Mouse (Mus musculus) c-Kit-positive CD71-positive TER-119-positive erythroid progenitor cells, embryonic 14.5 days (primary cell): ENCODE results near the gene Col6a4.

Experiments
- DNase-seq: peaks from one replicate; pipeline ENCODE4 v3.0.0-alpha.2; 2013; ENCODE audit warnings: low spot score

Gene Col6a4

DNA sequence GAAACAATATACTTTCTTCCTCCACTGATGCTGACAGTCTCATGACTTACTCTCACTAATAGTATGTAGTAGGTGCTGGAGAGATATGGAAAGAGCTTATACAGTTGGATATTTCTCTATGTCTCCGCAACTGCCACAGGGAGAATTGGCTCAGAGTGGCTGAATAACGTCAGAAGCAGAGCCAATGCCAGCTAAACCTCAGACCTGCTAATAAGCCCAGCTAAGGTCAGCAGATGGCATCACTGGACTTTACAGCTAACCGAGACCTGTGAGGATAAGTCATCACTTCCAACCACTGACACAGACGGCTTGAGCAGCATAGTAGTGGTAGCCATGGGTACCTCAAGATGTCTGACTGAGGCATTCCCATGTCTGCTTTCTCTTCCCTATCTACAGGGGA is 22.6 kb downstream of the Col6a4 start:
- DNase-seq: no peak

DNA sequence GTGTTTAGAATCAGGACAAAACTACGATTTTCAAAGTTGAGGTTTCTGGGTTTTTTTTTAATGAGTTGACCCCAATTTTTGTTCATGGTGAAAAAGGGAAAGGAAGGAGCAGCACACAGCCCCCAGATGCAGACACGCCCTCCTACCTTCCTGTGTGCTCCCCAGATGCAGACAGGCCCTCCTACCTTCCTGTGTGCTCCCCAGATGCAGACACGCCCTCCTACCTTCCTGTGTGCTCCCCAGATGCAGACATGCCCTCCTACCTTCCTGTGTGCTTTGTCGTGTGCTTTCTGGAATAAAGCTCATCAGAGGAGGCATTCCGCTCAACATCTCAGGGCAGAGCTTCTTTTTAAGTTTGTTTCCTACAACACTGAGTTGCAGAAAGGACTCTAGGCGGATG is 24.9 kb downstream of the Col6a4 start:
- DNase-seq: no peak

DNA sequence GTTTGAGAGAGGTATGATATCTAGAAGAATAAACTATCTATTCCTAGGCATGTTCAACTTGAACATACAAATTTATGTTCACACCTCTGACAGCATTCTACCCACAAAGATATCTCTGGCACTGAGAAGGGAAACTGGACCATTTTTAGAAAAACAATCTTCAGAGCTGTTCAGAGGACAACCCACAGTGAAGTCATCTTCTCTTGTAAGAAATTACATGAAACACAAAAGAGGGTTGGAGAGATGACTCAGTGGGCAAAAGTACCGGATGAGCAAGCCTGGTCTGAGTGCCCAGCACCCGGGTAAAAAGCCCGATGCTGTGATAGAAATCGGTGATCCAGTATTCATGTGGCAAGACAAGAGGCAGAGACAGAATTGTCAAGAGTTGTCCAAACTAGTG is 43.1 kb downstream of the Col6a4 start:
- DNase-seq: no peak

DNA sequence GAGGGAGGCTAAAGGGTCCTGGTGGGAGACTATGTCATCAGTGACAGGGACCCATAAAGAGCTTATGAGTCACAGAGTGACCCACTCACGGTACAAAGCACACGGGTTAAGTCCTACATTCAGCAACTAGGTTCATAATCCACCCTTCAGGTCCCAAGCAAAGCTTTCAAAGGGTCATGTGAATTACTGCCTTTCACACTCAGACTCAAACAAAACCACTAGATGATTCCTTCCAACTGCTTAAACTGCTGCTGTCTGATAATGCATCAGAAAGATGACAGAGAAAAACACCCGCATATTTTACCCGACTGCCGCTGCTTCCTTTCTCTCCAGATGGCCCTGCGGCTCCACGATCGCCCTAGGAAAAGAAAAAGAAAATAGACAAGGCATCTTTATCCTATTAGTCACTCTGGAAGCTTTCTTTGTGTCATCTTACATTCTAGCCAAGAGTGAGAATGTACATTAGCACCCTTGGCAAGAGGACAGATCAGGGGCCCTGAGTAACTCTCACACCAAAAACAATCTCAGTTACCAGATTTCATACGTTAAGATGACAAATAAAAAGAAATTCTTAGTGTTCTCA is 52.6 kb downstream of the Col6a4 start:
- DNase-seq: no peak

DNA sequence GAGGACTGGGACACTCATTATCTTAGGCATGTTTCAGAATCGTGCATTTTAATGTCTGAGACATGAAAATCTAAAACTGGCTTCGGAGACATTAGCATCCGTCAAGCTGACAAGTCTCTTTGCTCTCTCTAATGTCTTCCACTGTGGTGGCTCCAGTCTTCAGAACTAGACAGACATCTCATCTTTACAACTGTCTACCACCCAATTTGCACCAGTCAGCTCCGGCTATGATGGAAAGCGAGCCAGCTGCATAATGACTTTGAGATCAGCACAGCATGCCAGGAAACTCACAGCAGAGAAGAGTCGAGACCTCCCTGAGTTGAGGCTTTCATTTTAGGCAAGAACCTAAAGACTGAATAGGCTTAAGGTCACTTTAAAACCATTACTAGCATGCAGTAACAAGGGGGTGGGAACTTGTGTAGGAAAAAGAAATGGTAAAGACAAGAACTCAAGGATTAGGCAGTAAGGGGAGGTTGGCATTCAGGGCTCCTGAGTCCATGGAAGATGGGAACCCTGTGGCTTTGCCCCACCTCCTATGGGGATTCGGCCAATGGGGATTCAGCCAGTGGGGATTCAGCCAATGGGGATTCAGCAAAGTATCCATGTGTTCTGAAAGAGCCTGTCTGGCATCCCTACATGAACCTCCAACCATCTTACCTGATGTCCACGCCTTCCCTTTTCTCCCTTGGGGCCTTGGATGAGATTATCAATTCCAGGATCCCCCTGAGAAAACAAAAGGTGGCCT is 56.5 kb downstream of the Col6a4 start:
- DNase-seq: no peak

DNA sequence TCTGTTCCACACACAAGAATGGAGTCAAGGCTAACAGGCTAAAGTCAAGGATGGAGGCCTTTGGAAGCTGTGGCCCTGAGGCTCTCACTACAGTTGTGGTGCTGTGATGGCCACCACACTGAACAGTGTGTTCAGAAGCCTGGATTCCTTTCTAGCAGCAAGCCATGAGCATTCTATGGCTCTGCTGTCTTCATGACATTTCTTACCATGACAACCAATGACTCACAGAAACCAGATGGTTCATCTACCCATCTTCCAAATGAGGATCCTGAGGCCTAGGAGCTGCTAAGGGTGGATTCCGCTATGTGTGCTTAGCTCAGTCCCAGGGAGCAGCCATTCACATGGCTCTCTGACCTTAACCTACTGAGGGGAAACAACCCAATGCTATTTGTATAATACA is 57.3 kb downstream of the Col6a4 start:
- DNase-seq: no peak

DNA sequence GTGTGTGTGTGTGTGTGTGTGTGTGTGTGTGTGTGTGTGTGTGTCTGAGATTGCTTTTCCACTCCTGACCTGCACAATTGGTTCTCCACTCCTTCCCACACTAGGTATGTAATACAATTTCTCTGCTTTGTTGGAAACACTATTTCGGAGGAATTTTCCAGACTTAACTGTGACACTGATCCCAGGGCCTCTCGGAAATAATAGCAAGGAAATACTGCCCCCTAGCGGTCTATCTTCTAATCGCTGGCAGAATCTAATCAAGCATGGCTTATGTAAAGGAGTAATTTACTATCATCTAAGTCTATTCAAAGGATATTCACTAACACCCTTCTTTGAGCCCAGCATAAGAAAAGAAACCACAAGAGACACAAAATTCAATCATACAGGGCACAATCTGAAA is 57.7 kb downstream of the Col6a4 start:
- peak; percentile 31 for DNase-seq

DNA sequence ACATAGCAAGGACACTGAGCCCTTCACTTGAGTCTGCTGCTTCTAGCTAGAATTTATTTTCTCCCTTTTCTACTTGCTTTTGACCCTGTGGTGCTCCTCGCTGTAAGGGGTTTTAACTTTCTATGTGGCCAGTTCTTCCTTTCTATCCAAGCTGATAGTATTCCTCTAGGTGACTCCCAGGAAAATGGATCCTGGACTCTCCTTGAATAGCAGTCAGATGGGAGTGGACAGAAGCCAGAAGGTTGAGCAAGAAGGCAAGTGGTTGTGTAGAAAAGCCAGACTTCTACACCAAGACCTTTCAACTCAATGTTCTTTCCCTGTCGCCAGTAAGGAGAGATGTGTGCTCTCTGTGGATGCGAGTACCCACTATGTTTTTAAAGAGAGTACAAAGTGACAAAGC is 80.9 kb downstream of the Col6a4 start:
- no peak for DNase-seq

DNA sequence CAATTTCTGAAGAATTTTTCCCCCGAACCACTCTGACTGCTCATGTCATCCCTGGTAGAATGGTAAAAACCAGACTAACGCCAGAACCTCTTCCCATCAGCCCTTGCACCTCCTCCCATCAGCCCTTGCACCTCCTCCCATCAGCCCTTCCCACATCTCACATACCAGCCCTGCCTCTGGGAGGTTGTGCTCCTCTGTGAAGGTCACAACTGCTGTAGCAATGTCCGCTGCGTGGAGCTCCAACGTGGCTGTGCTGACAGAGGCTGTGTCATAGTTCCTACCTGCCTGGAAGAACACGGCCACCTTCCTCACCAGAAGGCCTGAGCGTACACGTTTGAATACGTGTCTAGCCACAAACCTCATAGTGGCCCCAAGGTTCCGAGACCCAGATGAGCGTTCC is 83.4 kb downstream of the Col6a4 start:
- no peak for DNase-seq

DNA sequence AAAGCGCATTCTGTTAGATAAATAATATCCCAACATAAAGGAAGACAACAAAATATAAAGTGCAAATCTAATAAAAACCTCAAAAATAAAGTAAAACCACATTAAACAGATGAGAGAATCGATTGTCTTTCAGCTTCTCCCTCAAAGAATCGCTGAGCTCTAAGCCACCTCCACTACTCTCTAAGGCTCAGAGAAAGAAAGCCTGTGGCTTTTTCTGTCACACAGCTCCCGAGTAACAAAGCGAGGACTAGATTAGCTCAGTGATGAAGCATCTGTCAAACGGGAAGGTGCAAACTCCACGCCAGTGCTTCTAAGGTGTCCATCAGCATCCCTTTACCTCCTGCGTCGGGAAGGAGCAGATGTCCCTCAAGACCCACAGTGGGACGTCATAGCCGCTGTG is 98.6 kb downstream of the Col6a4 start:
- DNase-seq: no peak

DNA sequence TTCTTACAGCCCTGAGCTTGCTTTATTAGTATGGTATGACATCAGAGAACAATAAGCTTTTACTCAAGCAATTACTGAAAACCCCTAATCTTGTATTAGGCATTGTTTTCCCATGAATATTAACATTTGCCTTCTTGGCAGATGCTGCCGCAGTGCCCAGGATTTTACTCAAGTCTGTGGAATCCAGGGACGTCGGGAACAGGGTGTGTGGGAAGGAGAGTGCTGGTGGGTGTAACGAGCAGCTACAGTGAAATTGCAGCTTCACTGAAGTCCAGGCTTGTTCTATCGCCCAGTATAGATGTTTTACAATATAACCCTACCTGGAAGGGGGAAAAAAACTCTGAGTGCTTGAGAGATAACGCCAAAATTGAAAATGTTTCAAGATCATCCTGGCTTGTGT is 104.2 kb downstream of the Col6a4 start:
- DNase-seq: no peak

DNA sequence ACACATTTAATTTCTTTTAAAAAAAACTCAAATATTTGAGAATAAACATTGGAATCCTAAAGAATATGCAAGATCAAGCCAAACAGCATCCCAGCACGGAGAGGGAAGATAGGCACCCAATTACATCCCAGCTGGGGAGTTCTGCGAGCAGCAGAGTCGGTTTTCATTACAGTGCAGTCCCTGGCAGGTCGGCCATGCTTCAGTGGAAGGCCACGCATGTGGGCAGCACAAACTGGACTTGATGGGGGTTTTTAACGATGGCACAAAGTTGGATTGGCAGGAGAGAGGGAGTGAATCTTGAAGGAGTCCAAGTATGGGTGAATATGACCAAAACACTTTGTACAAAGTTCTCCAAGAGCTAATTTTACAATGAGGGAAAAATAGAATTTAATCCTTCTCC is 106.5 kb downstream of the Col6a4 start:
- no peak for DNase-seq

DNA sequence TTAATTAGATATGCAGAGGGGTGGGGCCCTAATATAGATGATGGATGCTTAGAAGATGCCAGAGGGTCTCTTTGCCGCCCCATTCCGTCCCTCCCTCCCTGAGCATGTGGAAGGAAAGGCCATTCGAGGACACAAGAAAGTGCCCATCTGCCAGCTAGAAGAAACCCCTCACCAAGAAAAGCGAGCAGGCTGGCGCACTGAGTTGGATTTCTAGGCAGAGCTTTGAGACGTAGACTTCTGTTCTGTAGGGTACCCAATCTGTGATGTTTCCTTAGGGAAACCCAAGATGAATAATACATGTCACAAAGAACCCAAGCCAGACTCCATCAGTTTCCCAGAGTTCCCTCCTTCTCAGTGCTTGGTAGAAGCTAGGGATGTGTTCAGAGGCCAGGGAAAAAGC is 107.1 kb downstream of the Col6a4 start:
- no peak for DNase-seq

DNA sequence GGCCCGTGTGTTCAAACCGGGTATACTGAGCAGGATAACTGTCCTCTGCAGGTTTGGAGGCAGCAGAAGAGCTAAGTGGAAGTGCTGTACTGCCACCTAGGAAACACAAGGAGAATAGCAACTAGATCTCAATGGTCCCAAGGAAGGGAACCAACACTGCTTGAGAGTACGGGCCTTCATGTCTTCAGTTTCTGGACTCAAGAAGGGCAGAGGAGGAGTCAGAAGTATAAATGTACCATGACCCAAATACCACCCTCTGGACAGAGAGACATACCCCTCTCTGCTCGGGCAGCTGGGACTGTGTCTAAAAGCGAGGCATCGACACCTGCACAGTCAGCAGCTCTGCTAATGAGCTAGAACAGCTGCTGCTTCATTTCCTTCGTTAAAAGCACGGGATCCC is 108.5 kb downstream of the Col6a4 start:
- no peak for DNase-seq

DNA sequence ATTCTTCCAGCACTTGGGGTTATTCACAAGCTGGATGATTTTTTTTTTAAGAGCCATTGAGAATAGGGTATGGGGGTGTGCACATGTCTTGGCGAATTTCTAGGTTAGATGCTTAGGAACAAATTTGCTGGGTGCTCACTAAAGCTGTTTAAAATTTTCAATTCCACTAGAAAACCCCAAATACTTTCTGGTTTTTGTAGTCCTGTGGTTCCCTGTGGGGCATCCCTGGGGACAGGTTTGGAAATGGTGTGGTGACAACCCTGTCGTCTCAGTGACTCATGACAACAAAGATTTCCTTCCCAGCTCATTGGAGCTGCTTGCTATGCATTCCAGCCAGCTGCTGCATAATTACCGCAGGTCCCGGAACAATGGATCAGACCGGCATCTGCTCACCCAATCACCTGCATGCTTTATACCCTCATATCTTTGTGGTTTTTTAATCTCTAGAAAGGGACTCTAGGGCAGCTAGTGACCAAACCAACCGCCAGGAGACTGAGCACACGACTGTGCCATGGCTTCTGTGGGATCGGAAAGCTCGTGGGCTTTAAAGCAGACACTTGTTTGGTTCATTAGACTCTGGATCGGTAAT is 111.6 kb downstream of the Col6a4 start:
- DNase-seq: no peak

DNA sequence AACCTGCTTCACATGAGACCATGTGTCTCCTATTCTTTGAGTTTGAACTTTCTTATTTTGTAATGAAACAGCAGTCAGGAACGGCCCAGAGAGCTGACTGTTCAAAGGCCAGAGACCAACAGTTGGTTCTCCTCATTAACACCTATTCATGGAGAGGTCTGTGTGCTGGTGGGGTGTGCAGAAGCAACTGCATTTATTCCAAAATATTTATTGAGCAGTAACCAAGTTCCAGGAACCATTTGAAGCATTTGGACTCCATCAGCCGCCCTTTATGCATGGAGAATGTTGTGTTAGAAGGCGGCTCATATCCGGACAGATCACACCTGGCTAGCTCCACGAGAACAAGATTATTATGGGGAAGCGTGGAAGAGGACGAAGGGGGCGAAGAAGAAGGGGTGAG is 118.1 kb downstream of the Col6a4 start:
- no peak for DNase-seq

DNA sequence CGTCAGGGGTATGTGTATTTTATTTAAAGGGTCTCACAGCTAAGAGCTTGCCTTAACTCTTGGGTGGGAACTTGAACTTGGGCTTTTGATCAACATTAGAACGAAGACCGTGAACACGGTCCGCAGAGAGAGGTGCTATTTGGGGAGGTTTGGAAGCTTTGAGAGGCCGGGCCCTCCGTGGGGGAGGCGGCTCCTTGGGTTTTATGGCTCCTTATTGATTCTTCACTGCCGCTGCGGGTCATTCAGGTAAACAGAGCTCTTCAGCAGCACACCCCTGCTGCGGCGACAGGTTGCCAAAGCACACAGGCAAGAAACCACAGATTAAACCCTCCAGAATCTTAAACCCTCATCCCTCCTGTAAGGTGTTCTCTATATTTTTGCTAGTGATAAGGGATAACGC is 119.7 kb downstream of the Col6a4 start:
- DNase-seq: no peak

DNA sequence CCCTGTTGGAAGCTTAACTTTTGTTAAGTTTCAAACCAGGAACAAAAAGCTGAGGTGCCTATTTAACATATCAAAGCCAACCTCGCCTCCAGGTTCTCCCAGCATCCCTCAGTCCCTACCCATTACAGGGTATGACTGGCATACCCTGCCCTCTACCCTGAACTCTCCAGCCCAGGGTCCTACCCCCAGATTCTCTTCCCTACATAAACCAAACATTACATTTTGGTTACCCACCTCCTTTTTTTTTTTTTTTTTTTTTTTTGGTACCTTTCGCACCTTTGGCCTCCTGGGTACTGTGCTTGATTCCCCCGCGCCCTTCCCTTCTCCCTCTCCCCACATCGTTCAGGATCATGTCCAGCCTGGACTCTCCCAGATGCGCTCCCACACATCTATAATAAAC is 120.3 kb downstream of the Col6a4 start:
- no peak for DNase-seq

DNA sequence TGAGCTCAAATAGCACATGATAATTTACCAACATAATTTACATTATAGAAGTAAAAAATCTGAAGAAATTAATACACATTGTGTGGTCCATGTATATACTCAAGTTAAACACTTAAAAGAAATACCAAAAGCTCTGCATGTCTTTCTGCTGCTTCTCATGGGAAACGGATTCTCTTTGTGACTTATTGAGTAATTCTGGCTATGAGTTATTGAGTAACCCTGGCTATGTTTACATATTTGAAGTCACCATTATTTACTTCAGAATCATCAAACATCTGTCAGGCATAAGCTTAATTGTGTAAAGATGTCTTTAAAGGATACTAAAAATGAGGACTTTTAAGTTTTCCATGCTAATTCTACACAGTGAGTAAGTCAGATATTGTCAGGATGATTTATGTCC is 122.8 kb downstream of the Col6a4 start:
- DNase-seq: no peak

DNA sequence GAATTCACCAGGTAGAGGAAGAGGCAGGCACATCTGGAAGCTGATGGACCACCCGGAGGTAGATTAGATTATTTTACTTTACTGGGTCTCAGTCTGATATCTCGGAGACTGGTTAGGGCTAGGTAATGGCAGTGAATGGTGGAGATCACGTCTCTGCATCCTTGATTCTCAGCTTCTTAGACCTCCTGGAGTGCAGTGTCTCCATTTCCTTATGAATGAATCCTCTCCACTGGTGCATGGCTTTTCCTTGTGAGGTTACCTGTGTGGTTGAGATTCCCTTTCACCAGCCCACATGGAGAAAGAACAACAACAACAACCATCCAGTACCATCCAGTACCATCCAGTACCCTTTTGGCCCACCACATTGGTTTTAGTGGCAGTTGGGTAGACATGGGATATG is 124.6 kb downstream of the Col6a4 start:
- no peak for DNase-seq

DNA sequence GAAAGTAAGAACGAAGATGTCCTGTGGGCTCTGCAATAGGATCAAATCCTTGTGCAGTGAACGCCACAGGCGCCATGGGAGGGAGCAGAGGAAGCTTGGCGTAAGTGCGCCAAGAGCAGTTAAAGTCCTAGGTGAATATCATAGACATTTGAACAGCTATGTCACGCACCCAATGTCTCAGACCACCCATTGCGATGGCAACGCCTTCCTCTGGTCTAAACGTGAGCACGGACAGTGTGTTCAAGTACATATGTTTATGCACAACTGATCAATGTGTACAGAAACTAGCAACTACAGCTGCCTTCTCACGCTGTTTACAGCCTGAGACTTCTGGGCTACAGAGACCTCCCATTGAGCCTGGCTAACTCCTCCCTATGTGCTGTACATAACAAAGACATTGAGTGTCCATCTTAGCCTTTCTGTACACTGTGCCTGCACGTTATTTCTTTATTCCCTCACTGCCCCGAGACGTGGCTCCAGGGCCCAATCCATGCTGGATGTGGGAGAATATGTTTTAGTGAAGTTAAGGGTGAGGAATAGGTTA is 125.2 kb downstream of the Col6a4 start:
- DNase-seq: no peak

DNA sequence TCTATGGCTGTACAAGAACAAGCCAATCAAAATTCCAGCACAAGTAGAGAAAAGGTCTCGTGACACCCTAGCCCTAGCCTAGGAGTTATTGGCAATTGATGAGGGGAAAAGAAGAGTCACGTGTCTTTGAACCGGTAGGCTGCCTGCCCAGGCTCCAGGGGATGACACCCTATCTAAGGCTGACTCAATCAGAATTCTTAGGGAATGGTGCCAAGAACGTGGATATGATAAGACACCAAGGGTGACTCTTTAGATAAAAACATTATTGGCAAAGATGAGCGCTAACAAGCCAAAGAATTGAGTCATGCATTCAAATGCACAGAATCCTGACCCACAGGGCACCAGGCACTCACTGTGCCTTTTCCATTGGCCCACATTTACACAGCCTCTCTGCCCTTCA is 125.7 kb downstream of the Col6a4 start:
- DNase-seq: no peak

DNA sequence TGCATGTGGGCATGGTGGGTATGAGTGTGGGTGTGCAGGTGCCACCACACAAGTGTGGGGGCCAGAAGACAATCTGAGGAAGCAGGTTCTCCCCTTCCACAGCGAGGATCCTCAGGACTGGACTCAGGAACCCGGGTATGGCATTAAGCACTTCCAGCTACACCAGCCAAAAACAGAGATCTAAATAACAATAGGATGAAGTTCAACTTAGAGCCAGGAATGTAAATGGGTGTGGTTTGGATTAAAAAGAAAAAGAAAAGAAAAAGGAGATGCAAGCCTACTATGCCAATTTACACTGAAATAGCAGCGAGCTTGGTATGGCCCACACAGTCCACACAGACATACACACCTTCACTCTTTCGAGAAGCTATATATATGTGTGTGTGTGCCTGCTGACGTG is 128.6 kb downstream of the Col6a4 start:
- DNase-seq: no peak

DNA sequence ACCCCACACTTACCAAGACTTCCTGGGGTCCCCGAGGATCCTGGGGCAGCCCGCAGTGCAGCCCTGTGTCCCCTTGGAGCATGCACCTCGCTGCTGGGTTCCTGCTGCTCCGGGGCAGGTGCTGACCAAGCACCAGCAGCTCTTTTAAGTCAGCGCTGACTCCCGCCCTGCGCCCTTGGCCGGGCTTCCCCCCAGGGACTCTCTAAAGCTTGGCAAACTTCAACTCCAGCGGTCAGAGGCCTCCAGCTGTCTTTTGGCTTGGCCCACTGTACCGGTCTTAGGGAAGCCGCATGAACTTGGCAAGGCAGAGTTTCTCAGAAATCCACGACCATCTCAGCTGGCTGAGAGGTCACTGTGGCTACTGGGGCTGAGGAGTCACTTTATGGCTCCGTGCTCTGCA is 136.1 kb downstream of the Col6a4 start, which contains the start of gene Col6a5:
Col6a5 (minus strand) TSS at position 111 of the 400 bp plus-strand sequence.
- no peak for DNase-seq
